Mouse (Mus musculus): ENCODE measurements at regions not wholly inside any gene's neighbourhood (a gene's known extent, or its start where the extent isn't known, plus 50 kb on each side); places are given as distances from the start of the nearest gene placed in this dataset.
"Not testable (repeated sequence)": the region's sequence is repeated elsewhere in the genome, so short reads cannot be mapped to it uniquely, and the experiment has no call there.

DNA sequence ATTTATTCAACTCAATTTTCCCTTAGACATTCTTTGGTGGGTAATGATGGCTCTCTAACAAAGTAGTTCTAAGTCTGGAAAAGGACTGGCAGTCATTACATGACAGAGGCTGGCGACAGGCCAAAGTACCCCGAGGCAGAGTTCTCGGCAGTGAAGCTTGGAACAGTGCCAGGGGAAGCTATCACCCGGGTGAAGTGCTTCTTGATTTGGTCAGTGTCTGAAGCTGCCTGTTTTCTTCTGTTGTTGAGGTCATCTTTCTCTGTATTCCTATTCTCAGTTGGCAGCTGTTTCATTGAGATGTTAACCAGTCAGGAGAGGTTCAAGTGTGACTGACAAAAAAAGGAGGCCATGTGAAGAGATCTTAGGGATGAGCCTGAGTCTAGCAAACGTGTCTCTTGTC lies 276.6 kb downstream of the Cetn3 start:
- peak; percentile 44 for DNase-seq

DNA sequence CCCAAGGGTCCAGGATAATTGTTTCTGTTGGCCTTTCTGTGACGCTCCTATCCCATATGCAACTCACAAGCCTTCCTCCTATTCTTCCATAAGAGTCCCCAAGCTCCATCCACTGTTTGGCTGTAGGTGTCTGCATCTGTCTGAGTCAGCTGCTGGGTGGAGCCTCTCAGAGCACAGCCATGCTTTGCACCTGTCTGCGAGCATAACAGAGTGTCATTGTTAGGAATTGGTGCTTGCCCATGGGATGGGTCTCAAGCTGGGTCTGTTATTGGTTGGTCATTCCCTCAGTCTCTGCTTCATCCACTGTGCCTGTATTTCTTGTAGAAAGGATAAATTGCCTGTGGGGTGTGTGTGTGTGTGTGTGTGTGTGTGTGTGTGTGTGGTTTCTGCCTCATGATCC lies 281.0 kb downstream of the Cetn3 start:
- DNase-seq: not testable (repeated sequence)

DNA sequence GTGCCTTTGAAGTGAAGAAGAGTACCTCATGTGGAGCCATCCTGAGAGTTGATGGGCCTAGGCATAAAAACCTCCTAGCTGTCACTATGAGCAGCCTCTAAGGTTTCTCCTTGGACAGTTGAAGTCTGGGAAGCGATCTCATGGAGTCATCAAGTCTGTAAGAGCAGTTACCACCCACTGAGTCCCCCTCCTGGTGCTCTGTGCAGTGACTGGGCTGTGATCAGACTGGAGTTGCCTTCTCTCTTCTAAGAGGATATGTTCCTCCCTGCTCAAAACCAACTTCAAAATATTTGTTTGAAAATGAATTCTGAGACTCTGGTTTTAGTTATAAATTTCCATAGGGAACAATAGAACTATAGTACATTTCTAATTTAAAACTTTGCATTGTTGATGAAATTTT lies 283.3 kb downstream of the Cetn3 start:
- DNase-seq: no peak

DNA sequence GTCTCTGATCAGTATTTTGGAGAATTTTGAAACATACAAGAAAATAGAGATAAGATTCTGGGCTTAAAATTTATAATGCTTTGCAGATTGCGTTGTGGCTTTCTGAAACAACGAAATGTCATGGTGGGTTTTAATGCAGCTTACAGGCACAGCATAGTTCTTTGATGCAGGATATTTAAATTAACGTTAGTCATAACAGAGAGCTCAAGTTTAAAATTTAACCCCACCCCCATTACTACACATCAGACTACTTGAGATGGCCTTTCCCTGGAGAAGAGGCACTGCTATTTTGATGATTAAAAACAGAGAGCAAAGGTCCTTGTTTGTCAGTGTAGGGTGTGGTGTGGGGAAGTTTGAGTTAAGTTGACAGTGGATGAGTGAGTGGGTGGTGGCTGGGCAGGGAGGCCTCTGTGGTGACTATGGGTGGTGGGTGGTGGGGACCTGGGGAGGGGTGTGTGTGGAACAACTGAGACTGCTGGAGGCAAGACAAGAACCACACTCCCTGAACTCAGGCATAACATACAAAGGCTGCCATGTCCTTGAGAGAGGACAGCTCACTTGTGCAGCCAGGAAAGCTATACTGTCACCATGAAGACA lies 283.9 kb downstream of the Cetn3 start:
- no peak for DNase-seq

DNA sequence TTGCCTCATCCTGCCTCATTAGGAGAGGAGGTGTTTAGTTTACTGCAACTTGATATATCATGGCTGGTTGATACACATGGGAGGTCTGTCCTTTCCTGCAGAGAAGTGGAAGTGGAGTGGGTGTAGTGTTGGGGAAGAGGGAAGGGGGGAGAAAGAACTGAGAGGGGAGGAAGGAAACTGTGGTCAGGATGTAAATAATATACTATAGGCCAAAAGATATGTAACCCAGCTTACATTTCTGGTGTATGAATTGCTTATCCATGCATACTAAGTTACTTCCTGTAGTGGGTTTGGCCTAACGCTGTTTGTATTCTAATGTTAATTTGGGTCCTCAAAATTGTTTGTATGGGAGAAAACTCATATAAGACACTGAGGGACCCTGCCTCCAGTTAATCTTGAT lies 289.6 kb downstream of the Cetn3 start:
- no peak for DNase-seq

DNA sequence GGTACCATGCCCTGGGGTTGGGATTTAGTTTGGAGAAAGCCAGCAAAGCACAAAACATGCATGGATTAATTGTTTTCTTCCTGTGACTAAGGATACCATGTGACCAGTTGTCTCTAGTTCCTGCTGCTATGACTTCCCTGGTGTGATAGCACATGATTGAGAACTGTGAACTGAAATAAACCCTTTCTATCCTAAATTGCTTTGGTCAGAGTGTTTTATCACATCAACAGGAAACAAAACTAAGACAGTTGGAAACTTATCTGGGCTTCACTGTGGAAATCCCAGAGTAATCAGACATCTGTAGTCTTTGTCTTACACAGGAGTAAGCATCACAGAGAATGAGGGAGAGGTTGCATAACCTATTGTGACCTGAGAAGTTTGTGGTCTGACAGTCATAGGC lies 290.5 kb downstream of the Cetn3 start:
- DNase-seq: no peak

DNA sequence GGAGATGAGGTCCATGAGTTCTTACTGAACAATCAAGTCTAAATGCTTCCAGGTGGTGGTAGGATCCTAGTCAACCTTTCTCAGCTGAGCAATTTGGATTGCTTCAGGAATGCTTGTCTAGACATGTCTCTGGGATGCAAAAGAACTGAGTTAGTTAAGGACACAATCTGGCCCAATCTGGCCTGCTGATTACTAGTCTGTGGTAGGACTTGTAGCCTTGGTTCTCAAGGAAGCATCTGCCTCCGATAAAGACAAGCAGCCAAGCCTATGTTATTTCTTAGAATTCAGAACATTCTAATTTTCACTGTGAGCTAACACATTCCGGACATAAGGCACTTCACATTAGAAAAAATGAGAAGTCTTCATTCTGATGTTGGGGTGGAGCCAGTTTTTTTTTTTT lies 298.5 kb downstream of the Cetn3 start:
- DNase-seq: no peak

DNA sequence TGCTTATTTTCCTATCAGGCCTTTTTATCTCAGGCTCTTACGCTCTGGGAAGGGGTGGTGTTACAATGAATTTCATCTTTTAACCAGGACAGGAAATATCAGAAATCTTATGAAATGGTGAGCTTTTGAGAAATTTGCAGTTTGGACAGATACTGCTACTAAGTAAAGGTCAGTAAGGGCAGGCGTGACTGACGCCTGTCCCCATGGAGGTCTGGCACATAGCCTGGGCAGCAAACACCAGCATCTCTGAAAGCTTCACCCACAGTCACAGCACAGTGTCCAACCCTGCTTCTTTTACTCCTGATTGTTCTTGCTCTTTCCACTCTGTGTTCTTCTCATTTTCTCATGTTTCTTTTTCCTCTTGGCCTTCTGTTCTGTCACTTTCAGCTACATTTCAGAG lies 304.8 kb downstream of the Cetn3 start:
- DNase-seq: no peak

DNA sequence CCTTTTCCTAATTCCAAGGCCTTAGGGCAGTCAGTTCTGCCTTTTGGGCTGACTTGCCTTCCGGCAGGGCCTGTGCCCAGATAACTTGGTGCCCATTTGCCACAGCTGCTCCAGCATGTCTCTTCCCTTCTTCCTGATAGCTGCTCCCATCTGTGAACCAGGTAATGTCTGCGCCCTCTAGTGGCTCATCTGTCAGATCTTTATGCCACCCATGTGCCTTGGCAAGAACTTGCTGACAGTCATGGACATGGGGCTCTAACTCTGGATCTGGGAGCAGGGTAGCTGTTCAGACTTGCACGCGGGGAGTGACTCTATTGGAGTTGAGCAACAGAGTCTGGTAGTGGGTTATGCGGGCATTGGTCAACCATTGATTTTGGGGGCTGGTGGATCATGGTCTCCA lies 309.3 kb downstream of the Cetn3 start:
- no peak for DNase-seq

DNA sequence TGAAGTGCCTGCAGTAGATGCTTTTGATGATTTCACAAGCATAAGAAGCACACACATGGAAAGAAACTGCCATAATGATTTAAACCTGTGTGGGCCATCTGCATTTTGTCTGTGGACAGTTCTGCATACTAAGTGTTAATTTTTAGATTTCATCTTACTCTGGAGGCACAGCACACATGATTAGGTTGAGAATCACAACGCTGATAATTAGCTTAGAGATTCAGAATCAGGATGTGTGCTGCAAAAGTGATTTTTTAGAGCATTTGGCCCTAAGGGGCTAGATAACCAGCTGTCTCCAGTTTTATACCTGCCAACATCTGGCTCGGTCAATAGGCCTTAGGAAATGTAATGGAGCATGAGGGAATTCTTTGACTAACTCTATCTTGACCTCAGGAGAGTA lies 323.2 kb downstream of the Cetn3 start:
- DNase-seq: no peak

DNA sequence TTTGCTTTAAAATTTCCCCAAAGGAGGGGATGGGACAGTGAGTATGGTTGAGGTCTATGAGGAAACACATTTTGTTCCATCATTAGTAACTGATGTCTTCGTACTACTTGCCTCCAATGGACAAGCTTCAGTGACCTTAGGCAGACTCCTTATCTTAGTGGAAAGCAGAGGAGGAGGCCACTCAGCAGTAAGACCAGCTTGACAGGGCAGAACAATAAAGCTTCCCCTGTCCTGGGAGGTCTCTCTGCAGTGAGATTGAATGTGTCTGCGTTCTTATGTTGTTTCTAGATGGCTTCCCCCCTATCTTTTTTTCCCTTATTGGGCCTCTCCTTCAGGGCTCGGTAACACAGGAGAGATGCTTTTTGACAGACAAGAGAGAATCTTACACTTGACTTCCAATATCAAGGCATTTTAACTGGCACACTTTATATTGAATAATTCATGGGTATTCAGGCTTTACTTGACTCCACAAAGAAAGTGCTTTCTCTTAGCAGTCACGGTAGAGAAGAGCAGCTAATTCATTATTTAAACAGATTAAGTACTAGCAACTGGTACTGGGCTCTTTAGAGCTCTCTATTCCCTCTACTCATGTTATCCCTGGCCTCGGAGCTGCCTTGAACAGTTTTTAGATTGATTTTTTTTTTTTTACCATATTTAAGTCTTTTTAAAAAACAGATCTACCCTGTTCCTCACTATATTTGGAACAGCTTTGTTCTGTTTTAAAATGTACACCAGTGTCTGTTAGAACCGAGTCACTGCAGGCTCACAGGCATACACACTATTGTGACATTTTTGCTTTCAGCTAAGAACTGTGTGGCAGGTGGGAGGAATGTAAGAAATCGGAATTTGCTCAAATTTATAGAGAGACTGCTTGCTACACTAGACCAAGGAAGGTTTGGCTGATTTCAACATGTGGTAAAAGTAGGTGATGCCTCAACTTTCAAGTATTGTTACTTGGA lies 347.2 kb downstream of the Cetn3 start:
- no peak for DNase-seq

All from right cerebral cortex, postnatal 14 days (tissue).